Mouse (Mus musculus): ENCODE results near the gene Cdh4. TPM values are rescaled to one million over a fixed set of nuclear protein-coding genes. Genes with fewer than 3 reads are reported as not detected.
A peak's percentile ranks its signal among the peaks of the same experiment; 100 is the strongest.

Cdh4 gene
- polyA plus RNA-seq, 1 experiment from 2014 or later = 1.1 TPM

- WGBS = 64% methylated on average over 4 of the region's 4 CpGs
- Histone ChIP-seq H3K27me3 (ENCODE audit: control insufficient read depth, insufficient read depth, low read length) (no peaks in the 10 kb centered on the region), H3K4me3 (ENCODE audit: control insufficient read depth in 1 of 2, insufficient read depth in 1 of 2, low read depth in 1 of 2, low read length in 2 of 2) (no peak overlapping the region), H3K9ac (ENCODE audit: low read length) (no peak overlapping the region), H3K27ac (replicated peaks in 1 of 2; ENCODE audit: control insufficient read depth in 1 of 2, insufficient read depth in 1 of 2, low read depth in 2 of 2, low read length in 2 of 2) (no peak overlapping the region), H3K4me2 (ENCODE audit: low read length) (no peak overlapping the region), H3K36me3 (ENCODE audit: control insufficient read depth, insufficient read depth, low read length) (no peaks in the 10 kb centered on the region), H3K4me1 (ENCODE audit: control insufficient read depth in 2 of 2, insufficient read depth in 2 of 2, low read length in 2 of 2) (peaks cover 3 to 7% of the 10 kb centered on the region in 2 experiments; a peak in 1 of 4 replicates), H3K9me3 (ENCODE audit: control insufficient read depth, low read length) (peaks cover under 1% of the 10 kb centered on the region; the same call in 1 of the 2 replicates)
- ATAC-seq (ENCODE audit: insufficient number of reproducible peaks, insufficient read depth, low FRiP score, low read depth) = no peak
Observed at GRCm38 (mm10) chr2:179649370-179649769, 207.1 kb downstream of the Cdh4 start.

- H3K27ac ChIP-seq (replicated peaks in 1 of 2; ENCODE audit: control insufficient read depth in 1 of 2, insufficient read depth in 1 of 2, low read depth in 2 of 2, low read length in 2 of 2) = no peak overlapping the region
- no peak overlapping the region for H3K4me2 ChIP-seq (ENCODE audit: low read length)
- H3K9me3 ChIP-seq (ENCODE audit: control insufficient read depth, low read length) = no peaks in the 10 kb centered on the region
- ATAC-seq (ENCODE audit: insufficient number of reproducible peaks, insufficient read depth, low FRiP score, low read depth) = no peak
- no peak overlapping the region for H3K9ac ChIP-seq (ENCODE audit: low read length)
- no peaks in the 10 kb centered on the region for H3K36me3 ChIP-seq (ENCODE audit: control insufficient read depth, insufficient read depth, low read length)
- no peaks in the 10 kb centered on the region for H3K27me3 ChIP-seq (ENCODE audit: control insufficient read depth, insufficient read depth, low read length)
- H3K4me1 ChIP-seq (ENCODE audit: control insufficient read depth in 2 of 2, insufficient read depth in 2 of 2, low read length in 2 of 2) = peaks cover 3 to 7% of the 10 kb centered on the region in 2 experiments; a peak in 1 of 4 replicates
- H3K4me3 ChIP-seq (ENCODE audit: control insufficient read depth in 1 of 2, insufficient read depth in 1 of 2, low read depth in 1 of 2, low read length in 2 of 2) = no peak overlapping the region
- 82% methylated on average over 9 of the region's 9 CpGs for WGBS
Observed at GRCm38 (mm10) chr2:179650168-179650567, 207.9 kb downstream of the Cdh4 start.

GRCm38 (mm10) chr2:179655506-179655905 lies 213.3 kb downstream of the Cdh4 start:
- Histone ChIP-seq H3K9me3 (ENCODE audit: control insufficient read depth, low read length) (no peaks in the 10 kb centered on the region), H3K4me1 (ENCODE audit: control insufficient read depth in 2 of 2, insufficient read depth in 2 of 2, low read length in 2 of 2) (no peaks in the 10 kb centered on the region), H3K9ac (ENCODE audit: low read length) (no peak overlapping the region), H3K27ac (replicated peaks in 1 of 2; ENCODE audit: control insufficient read depth in 1 of 2, insufficient read depth in 1 of 2, low read depth in 2 of 2, low read length in 2 of 2) (no peak overlapping the region), H3K4me2 (ENCODE audit: low read length) (no peak overlapping the region), H3K36me3 (ENCODE audit: control insufficient read depth, insufficient read depth, low read length) (no peaks in the 10 kb centered on the region), H3K4me3 (ENCODE audit: control insufficient read depth in 1 of 2, insufficient read depth in 1 of 2, low read depth in 1 of 2, low read length in 2 of 2) (no peak overlapping the region), H3K27me3 (ENCODE audit: control insufficient read depth, insufficient read depth, low read length) (no peaks in the 10 kb centered on the region)
- 68% methylated on average over 3 of the region's 3 CpGs for WGBS
- ATAC-seq (ENCODE audit: insufficient number of reproducible peaks, insufficient read depth, low FRiP score, low read depth) = no peak

- Histone ChIP-seq H3K9me3 (ENCODE audit: control insufficient read depth, low read length) (no peaks in the 10 kb centered on the region), H3K36me3 (ENCODE audit: control insufficient read depth, insufficient read depth, low read length) (no peaks in the 10 kb centered on the region), H3K4me3 (ENCODE audit: control insufficient read depth in 1 of 2, insufficient read depth in 1 of 2, low read depth in 1 of 2, low read length in 2 of 2) (no peak overlapping the region), H3K4me1 (ENCODE audit: control insufficient read depth in 2 of 2, insufficient read depth in 2 of 2, low read length in 2 of 2) (0 out of 4 replicates have a peak, but pooled peaks cover 0 to 8% of the 10 kb centered on the region in 2 experiments), H3K4me2 (ENCODE audit: low read length) (no peak overlapping the region), H3K27ac (replicated peaks in 1 of 2; ENCODE audit: control insufficient read depth in 1 of 2, insufficient read depth in 1 of 2, low read depth in 2 of 2, low read length in 2 of 2) (no peak overlapping the region), H3K9ac (ENCODE audit: low read length) (no peak overlapping the region), H3K27me3 (ENCODE audit: control insufficient read depth, insufficient read depth, low read length) (peaks cover 13% of the 10 kb centered on the region)
- 87% methylated on average over 1 of the region's 1 CpGs for WGBS
- ATAC-seq (ENCODE audit: insufficient number of reproducible peaks, insufficient read depth, low FRiP score, low read depth) = no peak
Observed at GRCm38 (mm10) chr2:179659254-179659653, 217.0 kb downstream of the Cdh4 start.

- Histone ChIP-seq H3K36me3 (ENCODE audit: control insufficient read depth, insufficient read depth, low read length) (no peaks in the 10 kb centered on the region), H3K4me3 (ENCODE audit: control insufficient read depth in 1 of 2, insufficient read depth in 1 of 2, low read depth in 1 of 2, low read length in 2 of 2) (peak overlapping the region; percentile 22 to 34; a peak in 3 of 4 replicates), H3K9me3 (ENCODE audit: control insufficient read depth, low read length) (no peaks in the 10 kb centered on the region), H3K4me2 (ENCODE audit: low read length) (peak overlapping the region; percentile 69), H3K4me1 (ENCODE audit: control insufficient read depth in 2 of 2, insufficient read depth in 2 of 2, low read length in 2 of 2) (0 out of 4 replicates have a peak, but pooled peaks cover 0 to 8% of the 10 kb centered on the region in 2 experiments), H3K9ac (ENCODE audit: low read length) (no peak overlapping the region), H3K27me3 (ENCODE audit: control insufficient read depth, insufficient read depth, low read length) (peaks cover 15% of the 10 kb centered on the region), H3K27ac (replicated peaks in 1 of 2; ENCODE audit: control insufficient read depth in 1 of 2, insufficient read depth in 1 of 2, low read depth in 2 of 2, low read length in 2 of 2) (no peak overlapping the region)
- ATAC-seq (ENCODE audit: insufficient number of reproducible peaks, insufficient read depth, low FRiP score, low read depth) = no peak
- 4% methylated on average over 20 of the region's 20 CpGs for WGBS
Observed at GRCm38 (mm10) chr2:179661998-179662714, 219.9 kb downstream of the Cdh4 start.

- peak overlapping the region; percentile 22 to 34; a peak in 3 of 4 replicates for H3K4me3 ChIP-seq (ENCODE audit: control insufficient read depth in 1 of 2, insufficient read depth in 1 of 2, low read depth in 1 of 2, low read length in 2 of 2)
- no peak for ATAC-seq (ENCODE audit: insufficient number of reproducible peaks, insufficient read depth, low FRiP score, low read depth)
- peak overlapping the region; percentile 69 for H3K4me2 ChIP-seq (ENCODE audit: low read length)
- peaks cover 15% of the 10 kb centered on the region for H3K27me3 ChIP-seq (ENCODE audit: control insufficient read depth, insufficient read depth, low read length)
- WGBS = 9% methylated on average over 9 of the region's 9 CpGs
- H3K9ac ChIP-seq (ENCODE audit: low read length) = no peak overlapping the region; the same call in 1 of the 2 replicates
- 0 out of 4 replicates have a peak, but pooled peaks cover 0 to 8% of the 10 kb centered on the region in 2 experiments for H3K4me1 ChIP-seq (ENCODE audit: control insufficient read depth in 2 of 2, insufficient read depth in 2 of 2, low read length in 2 of 2)
- no peaks in the 10 kb centered on the region for H3K9me3 ChIP-seq (ENCODE audit: control insufficient read depth, low read length)
- H3K36me3 ChIP-seq (ENCODE audit: control insufficient read depth, insufficient read depth, low read length) = no peaks in the 10 kb centered on the region
- H3K27ac ChIP-seq (replicated peaks in 1 of 2; ENCODE audit: control insufficient read depth in 1 of 2, insufficient read depth in 1 of 2, low read depth in 2 of 2, low read length in 2 of 2) = no peak overlapping the region
Observed at GRCm38 (mm10) chr2:179662739-179663138, 220.5 kb downstream of the Cdh4 start.

- no peaks in the 10 kb centered on the region for H3K36me3 ChIP-seq (ENCODE audit: control insufficient read depth, insufficient read depth, low read length)
- H3K9ac ChIP-seq (ENCODE audit: low read length) = no peak overlapping the region
- no peak overlapping the region for H3K4me3 ChIP-seq (ENCODE audit: control insufficient read depth in 1 of 2, insufficient read depth in 1 of 2, low read depth in 1 of 2, low read length in 2 of 2)
- H3K27me3 ChIP-seq (ENCODE audit: control insufficient read depth, insufficient read depth, low read length) = peaks cover 18% of the 10 kb centered on the region
- no peaks in the 10 kb centered on the region for H3K9me3 ChIP-seq (ENCODE audit: control insufficient read depth, low read length)
- 53% methylated on average over 9 of the region's 9 CpGs for WGBS
- 0 out of 4 replicates have a peak, but pooled peaks cover 0 to 8% of the 10 kb centered on the region in 2 experiments for H3K4me1 ChIP-seq (ENCODE audit: control insufficient read depth in 2 of 2, insufficient read depth in 2 of 2, low read length in 2 of 2)
- H3K27ac ChIP-seq (replicated peaks in 1 of 2; ENCODE audit: control insufficient read depth in 1 of 2, insufficient read depth in 1 of 2, low read depth in 2 of 2, low read length in 2 of 2) = no peak overlapping the region
- H3K4me2 ChIP-seq (ENCODE audit: low read length) = no peak overlapping the region
- no peak for ATAC-seq (ENCODE audit: insufficient number of reproducible peaks, insufficient read depth, low FRiP score, low read depth)
Observed at GRCm38 (mm10) chr2:179663652-179664051, 221.4 kb downstream of the Cdh4 start.
